Mouse (Mus musculus) thymus, postnatal 4 days (tissue): ENCODE measurements at regions not wholly inside any gene's neighbourhood (a gene's known extent, or its start where the extent isn't known, plus 50 kb on each side); places are given as distances from the start of the nearest gene placed in this dataset.

ENCODE experiments used
- DNase-seq: peaks from one replicate; pipeline ENCODE4 v3.0.0; 2021

GRCm38 (mm10) chr9:14179777-14180176 is 95.1 kb upstream of the Sesn3 start:
- no peak for DNase-seq

GRCm38 (mm10) chr9:14184261-14184660 is 90.6 kb upstream of the Sesn3 start:
- no peak for DNase-seq

- DNase-seq, result no peak
These were observed 89.2 kb upstream of the Sesn3 start for GRCm38 (mm10) chr9:14185681-14186080.

GRCm38 (mm10) chr9:14187753-14188152 is 87.1 kb upstream of the Sesn3 start:
- no peak for DNase-seq

GRCm38 (mm10) chr9:14188504-14188903 is 86.4 kb upstream of the Sesn3 start:
- DNase-seq, result no peak

GRCm38 (mm10) chr9:14190660-14191059 is 84.2 kb upstream of the Sesn3 start:
- no peak for DNase-seq

- DNase-seq, result no peak
These were observed 80.1 kb upstream of the Sesn3 start for GRCm38 (mm10) chr9:14194748-14195147.

GRCm38 (mm10) chr9:14199116-14199515 is 75.8 kb upstream of the Sesn3 start:
- DNase-seq, result no peak

GRCm38 (mm10) chr9:14199983-14200700 is 74.7 kb upstream of the Sesn3 start:
- DNase-seq, result no peak

GRCm38 (mm10) chr9:14200852-14201251 is 74.0 kb upstream of the Sesn3 start:
- DNase-seq, result no peak

GRCm38 (mm10) chr9:14202551-14203306 is 72.1 kb upstream of the Sesn3 start:
- no peak for DNase-seq

- DNase-seq, result no peak
These were observed 71.6 kb upstream of the Sesn3 start for GRCm38 (mm10) chr9:14203307-14203695.

GRCm38 (mm10) chr9:14203768-14204416 is 71.0 kb upstream of the Sesn3 start:
- DNase-seq, result no peak

GRCm38 (mm10) chr9:14204817-14205216 is 70.0 kb upstream of the Sesn3 start:
- DNase-seq, result no peak

GRCm38 (mm10) chr9:14206838-14207560 is 67.9 kb upstream of the Sesn3 start:
- no peak for DNase-seq

- peak; percentile 11 for DNase-seq
These were observed 67.3 kb upstream of the Sesn3 start for GRCm38 (mm10) chr9:14207561-14207936.

GRCm38 (mm10) chr9:14213283-14213682 is 61.6 kb upstream of the Sesn3 start:
- no peak for DNase-seq

GRCm38 (mm10) chr9:14215171-14215782 is 59.6 kb upstream of the Sesn3 start:
- no peak for DNase-seq

- DNase-seq, result no peak
These were observed 58.9 kb upstream of the Sesn3 start for GRCm38 (mm10) chr9:14215961-14216360.

- DNase-seq, result no peak
These were observed 51.9 kb upstream of the Sesn3 start for GRCm38 (mm10) chr9:14222936-14223335.
